In genomic region chr2:151000402-151001178, GRCm38 (mm10) we compare ENCODE assay signal across 8 mouse cellular contexts. TPM values are rescaled to one million over a fixed set of nuclear protein-coding genes. Genes with fewer than 3 reads are reported as not detected.
A peak's percentile ranks its signal among the peaks of the same experiment; 100 is the strongest.
DNase-seq lines count a peak whose midpoint lies in the region; ATAC-seq and TF ChIP-seq lines count a peak whose summit lies in the region.

No protein-coding gene starts in this region.

- no peak for TF ChIP-seq POLR2A in kidney, adult 2 months (IDR thresholded peaks at IDR 0.05; ENCODE audit: low read depth, low read length)

- no peak overlapping the region for H3K4me3 ChIP-seq in kidney, adult 2 months (ENCODE audit: insufficient read depth, low read depth, low read length)
- no peak overlapping the region for H3K4me3 ChIP-seq in limb, embryonic 11.5 days (ENCODE audit: low read depth, low read length)
- H3K4me3 ChIP-seq in midbrain, embryonic 15.5 days: no peak overlapping the region

- H3K4me1 ChIP-seq in kidney, adult 2 months (ENCODE audit: control insufficient read depth, insufficient read depth, low read length): peaks cover 9% of the 10 kb centered on the region; the same call in 1 of the 2 replicates
- H3K4me1 ChIP-seq in limb, embryonic 11.5 days (ENCODE audit: control insufficient read depth, insufficient read depth, low read length): peaks cover 5% of the 10 kb centered on the region
- H3K4me1 ChIP-seq in midbrain, embryonic 15.5 days: no peaks in the 10 kb centered on the region

- H3K9ac ChIP-seq in limb, embryonic 11.5 days (ENCODE audit: low read length): no peak overlapping the region
- H3K9ac ChIP-seq in midbrain, embryonic 15.5 days: no peak overlapping the region

- no peaks in the 10 kb centered on the region for H3K9me3 ChIP-seq in limb, embryonic 11.5 days (ENCODE audit: control insufficient read depth, low read length)
- H3K9me3 ChIP-seq in midbrain, embryonic 15.5 days: no peaks in the 10 kb centered on the region

- H3K27me3 ChIP-seq in kidney, adult 2 months (replicated peaks; ENCODE audit: control insufficient read depth, insufficient read depth, low read length): no peaks in the 10 kb centered on the region; the same call in 1 of the 2 replicates
- no peaks in the 10 kb centered on the region for H3K27me3 ChIP-seq in limb, embryonic 11.5 days (ENCODE audit: control insufficient read depth, insufficient read depth, low read length)
- H3K27me3 ChIP-seq in midbrain, embryonic 15.5 days (replicated peaks): no peaks in the 10 kb centered on the region

- ATAC-seq in limb, embryonic 11.5 days (ENCODE audit: insufficient number of reproducible peaks, low FRiP score, low TSS enrichment, low read depth): no peak
- peak; percentile 92 for ATAC-seq in midbrain, embryonic 15.5 days (replicated peaks)

- H3K36me3 ChIP-seq in kidney, adult 2 months (ENCODE audit: control insufficient read depth, insufficient read depth, low read length): no peaks in the 10 kb centered on the region
- H3K36me3 ChIP-seq in limb, embryonic 11.5 days (ENCODE audit: control insufficient read depth, insufficient read depth, low read length): no peaks in the 10 kb centered on the region
- H3K36me3 ChIP-seq in midbrain, embryonic 15.5 days (replicated peaks): no peaks in the 10 kb centered on the region

- DNase-seq in 416B (ENCODE audit: low read depth) (peak; percentile 75), MEL-GATA-1-ER (ENCODE audit: extremely low read depth, low read depth) (peak; percentile 25)
- DNase-seq in cerebellum, postnatal 14 days: peak; percentile 77 to 83
- peak; percentile 31 to 69 for DNase-seq in frontal cortex, postnatal 36 days (ENCODE audit: low spot score in 2 of 2)
- DNase-seq in kidney, adult 2 months: peak; percentile 74
- DNase-seq in limb, embryonic 11.5 days (ENCODE audit: low spot score): peak; percentile 51
- peak; percentile 30 for DNase-seq in thymus, postnatal 14 days

- no peak overlapping the region for H3K4me2 ChIP-seq in limb, embryonic 11.5 days (ENCODE audit: low read depth, severe bottlenecking)
- H3K4me2 ChIP-seq in midbrain, embryonic 15.5 days: no peak overlapping the region

- no peak overlapping the region for H3K27ac ChIP-seq in kidney, adult 2 months (ENCODE audit: insufficient read depth, low read depth, low read length)
- no peak overlapping the region for H3K27ac ChIP-seq in limb, embryonic 11.5 days (replicated peaks; ENCODE audit: low read depth, low read length)
- H3K27ac ChIP-seq in midbrain, embryonic 15.5 days: no peak overlapping the region

- peak; percentile 95 for TF ChIP-seq CTCF in kidney, adult 2 months (conservative IDR thresholded peaks at IDR 0.05; ENCODE audit: insufficient read depth, insufficient read length, low read depth, low read length)

- 50% methylated on average over 7 of the region's 7 CpGs for WGBS in kidney, adult 2 months
- WGBS in limb, embryonic 11.5 days: 56% methylated on average over 7 of the region's 7 CpGs
- 42% methylated on average over 7 of the region's 7 CpGs for WGBS in midbrain, embryonic 15.5 days

RNA-seq across cellular contexts. Expression of gene Ninl, which starts 38.6 kb away (rescaled TPM):
- polyA plus RNA-seq in kidney, adult 2 months (2012; rRNA removed): 11.5 and 11.7 TPM in 2 replicates
- polyA plus RNA-seq in limb, embryonic 11.5 days (2014; fragmentation: Nextera tagmentation; extraction: Ambion mirVana): 11.5 and 13.6 TPM in 2 replicates
- polyA plus RNA-seq in midbrain, embryonic 15.5 days (2015; fragmentation: Nextera tagmentation; extraction: Ambion mirVana): 4.2 and 4.4 TPM in 2 replicates

RNA-seq across cellular contexts. Expression of gene Nanp, which starts 38.6 kb away (rescaled TPM):
- polyA plus RNA-seq in kidney, adult 2 months (2012; rRNA removed): 4.0 and 6.1 TPM in 2 replicates
- 50.1 and 53.5 TPM in 2 replicates for polyA plus RNA-seq in limb, embryonic 11.5 days (2014; fragmentation: Nextera tagmentation; extraction: Ambion mirVana)
- polyA plus RNA-seq in midbrain, embryonic 15.5 days (2015; fragmentation: Nextera tagmentation; extraction: Ambion mirVana): 29.7 and 31.0 TPM in 2 replicates

Comparison
In these comparisons a context has a peak if more than half of its experiments do, and no peak if none do; other contexts are left out.
1. DNase-seq: peak in every context shown above with its lines; median percentile 80 in cerebellum, postnatal 14 days; 75 in 416B; 74 in kidney, adult 2 months; 51 in limb, embryonic 11.5 days; 50 in frontal cortex, postnatal 36 days; 30 in thymus, postnatal 14 days; 25 in MEL-GATA-1-ER.